Mouse (Mus musculus): ENCODE measurements around the gene Cbx2. TPM values are rescaled to one million over a fixed set of nuclear protein-coding genes. Genes with fewer than 3 reads are reported as not detected.

The Cbx2 gene
- polyA plus RNA-seq (2017; shearing (Covaris generic)), result 6.5 TPM

DNA sequence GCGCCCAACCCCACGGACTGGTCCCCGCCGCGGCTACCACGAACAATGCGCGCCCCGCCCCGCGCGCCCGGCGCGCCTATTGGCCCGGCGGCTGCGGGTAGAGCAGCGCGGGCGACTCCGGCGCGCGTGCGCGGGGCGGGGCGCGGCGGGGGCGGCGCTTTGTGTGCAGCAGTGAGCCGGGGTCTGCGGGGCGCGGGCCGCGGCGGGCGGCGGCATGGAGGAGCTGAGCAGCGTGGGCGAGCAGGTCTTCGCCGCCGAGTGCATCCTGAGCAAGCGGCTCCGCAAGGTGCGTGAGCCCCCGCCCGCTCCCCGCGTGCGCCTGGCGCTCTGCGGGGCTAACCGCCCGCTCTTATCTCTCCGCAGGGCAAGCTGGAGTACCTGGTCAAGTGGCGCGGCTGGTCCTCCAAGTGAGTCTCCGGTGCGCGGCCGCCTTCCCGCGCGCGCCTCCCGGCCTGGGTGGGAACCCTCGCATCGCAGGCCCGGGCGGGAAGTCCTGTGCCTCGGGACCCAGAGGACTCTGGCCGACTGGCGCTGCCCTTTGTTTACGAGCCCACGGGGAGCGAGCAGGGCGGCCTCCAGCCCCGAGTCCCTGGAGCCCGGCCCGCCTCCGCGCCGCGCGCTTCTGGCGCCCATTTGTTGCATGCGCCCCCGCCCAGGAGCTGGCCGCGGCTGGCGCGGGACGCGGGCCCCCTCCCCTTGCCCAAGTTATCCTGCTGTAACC, at the start of gene Cbx2:
Gene Cbx2 (plus strand): TSS at position 68 of the 721 bp plus-strand sequence.

DNA sequence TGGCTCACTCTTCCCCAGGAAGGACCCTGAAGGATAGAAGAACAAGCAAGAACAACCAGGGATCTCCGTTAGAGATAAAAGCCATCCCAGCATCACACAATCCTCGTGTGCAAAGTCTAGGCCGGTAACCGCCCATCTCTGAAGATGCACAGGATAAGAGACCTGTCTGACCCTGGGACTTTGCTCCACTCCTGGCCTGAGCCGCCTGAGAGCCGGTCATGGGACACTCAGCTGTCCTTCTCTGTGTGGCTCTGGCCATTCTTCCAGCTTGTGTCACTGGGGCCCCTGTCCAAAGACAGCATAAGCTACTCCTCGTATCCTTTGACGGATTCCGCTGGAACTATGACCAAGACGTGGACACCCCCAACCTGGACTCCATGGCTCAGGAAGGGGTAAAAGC, 34.8 kb upstream of the Cbx2 start, which contains the start of gene Enpp7:
Gene Enpp7 (plus strand): TSS at position 190 of the 400 bp plus-strand sequence.

DNA sequence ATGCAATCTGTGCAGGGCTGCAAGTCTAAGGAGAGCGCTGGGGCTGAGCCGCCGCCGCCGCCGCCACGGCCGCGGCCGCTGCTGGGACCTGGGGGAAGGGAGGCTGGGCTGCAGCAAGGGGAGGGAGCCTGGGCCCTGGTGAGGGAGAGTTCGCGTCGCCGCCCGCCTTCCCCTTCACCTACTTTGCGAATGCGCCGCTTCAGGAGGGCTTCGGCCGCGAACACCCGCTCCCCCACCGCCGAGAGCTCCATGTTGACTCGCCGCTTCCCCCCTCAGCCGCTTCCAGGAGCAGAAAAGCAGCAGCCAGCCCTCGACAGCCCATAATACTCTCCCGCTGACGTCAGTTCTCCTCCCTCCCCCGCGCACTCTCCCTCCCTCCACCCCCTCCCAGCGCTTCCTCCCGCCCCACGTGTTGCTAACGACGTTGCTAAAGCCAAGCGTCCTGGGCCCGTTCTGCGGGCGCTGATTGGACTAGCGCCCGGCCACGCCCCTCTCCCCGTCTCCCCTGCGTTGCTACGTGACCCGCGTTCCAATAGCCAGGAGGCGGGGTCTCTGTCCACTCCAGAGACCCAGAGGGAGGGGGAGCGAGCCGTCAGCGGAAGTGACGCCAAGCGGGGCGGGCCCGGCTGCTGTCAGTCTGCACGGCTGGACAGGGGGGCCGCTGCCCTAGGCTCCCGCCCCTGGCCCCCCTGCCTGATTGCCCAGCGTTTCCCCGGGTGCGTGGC, 18.0 kb downstream of the Cbx2 start, which contains the start of gene Cbx8:
Gene Cbx8 (minus strand): TSS at position 370 of the 725 bp plus-strand sequence.

Other genes with a start within 250 kb of the Cbx2 start
- not detected for gene Rbfox3, start 111.4 kb upstream of the Cbx2 start, polyA plus RNA-seq (2017; shearing (Covaris generic))
- not detected for gene Enpp7, start 34.8 kb upstream of the Cbx2 start, polyA plus RNA-seq (2017; shearing (Covaris generic))
- 11.1 TPM for gene Cbx8, start 18.0 kb downstream of the Cbx2 start, polyA plus RNA-seq (2017; shearing (Covaris generic))
- 110 TPM for gene Cbx4, start 63.3 kb downstream of the Cbx2 start, polyA plus RNA-seq (2017; shearing (Covaris generic))
- 0.58 TPM for gene Tbc1d16, start 205.5 kb downstream of the Cbx2 start, polyA plus RNA-seq (2017; shearing (Covaris generic))
- 0.87 TPM for gene Ccdc40, start 205.6 kb downstream of the Cbx2 start, polyA plus RNA-seq (2017; shearing (Covaris generic))
- 28.3 TPM for gene Gaa, start 244.9 kb downstream of the Cbx2 start, polyA plus RNA-seq (2017; shearing (Covaris generic))

Data from naive thymus-derived CD4-positive, alpha-beta T cell, adult 5 months (primary cell).